Comparison of ENCODE assay signal across 9 mouse cellular contexts in genomic region chr17:34653746-34654285, GRCm38 (mm10). TPM values are rescaled to one million over a fixed set of nuclear protein-coding genes. Genes with fewer than 3 reads are reported as not detected.
DNase-seq lines count a peak whose midpoint lies in the region; ATAC-seq lines count a peak whose summit lies in the region.
"Had no signal": no experiment of that assay in that cellular context is flagged by ENCODE, and none has a peak within 500 bp of the region (broad histone marks: within the 10 kb centered on the region; RNA-seq: fewer than 3 reads in every experiment).

No protein-coding gene starts in this region.

- H3K9me3 ChIP-seq in liver, embryonic 12.5 days (replicated peaks), result no peaks in the 10 kb centered on the region

- no peak overlapping the region for H3K27ac ChIP-seq in liver, embryonic 12.5 days

- H3K27me3 ChIP-seq in liver, embryonic 12.5 days (replicated peaks), result peaks cover 19% of the 10 kb centered on the region
- H3K27me3 ChIP-seq: Patski had no signal

- no peak overlapping the region for H3K9ac ChIP-seq in liver, embryonic 12.5 days

- H3K4me3 ChIP-seq in liver, embryonic 12.5 days, result no peak overlapping the region

- no peak for ATAC-seq in liver, embryonic 12.5 days
- ATAC-seq in erythroblast, adult 5-6 weeks (replicated peaks; ENCODE audit: low FRiP score, poor library complexity, severe bottlenecking), result peak; percentile 47; the same call in 1 of the 2 replicates
- ATAC-seq in megakaryocyte, adult 5-6 weeks (ENCODE audit: poor library complexity, severe bottlenecking), result peak; percentile 46
- no peak for ATAC-seq in monocyte, adult 5-6 weeks (replicated peaks; ENCODE audit: insufficient number of reproducible peaks, low FRiP score, low TSS enrichment, poor library complexity, severe bottlenecking)
- ATAC-seq: Patski had no signal

- H3K36me3 ChIP-seq in liver, embryonic 12.5 days, result peaks cover 62% of the 10 kb centered on the region

- peaks cover 8% of the 10 kb centered on the region; the same call in 1 of the 2 replicates for H3K4me1 ChIP-seq in liver, embryonic 12.5 days

- 55% methylated on average over 9 of the region's 9 CpGs for WGBS in liver, embryonic 12.5 days (ENCODE audit: insufficient replicate concordance)

- peak; percentile 57 for DNase-seq in embryo, embryonic 10 days (ENCODE audit: low spot score)
- no peak for DNase-seq in embryo, embryonic 9.5 days (ENCODE audit: extremely low spot score)
- peak; percentile 57 for DNase-seq in liver
- peak; percentile 83 for DNase-seq in adrenal gland, postnatal 14 days

- H3K4me2 ChIP-seq in liver, embryonic 12.5 days, result no peak overlapping the region

RNA-seq across cellular contexts. Expression of gene Atf6b, which starts 6.9 kb away (rescaled TPM):
- 37.0 and 37.3 TPM in 2 replicates for polyA plus RNA-seq in liver, embryonic 12.5 days (2016; fragmentation: Nextera tagmentation; extraction: Ambion mirVana)
- total RNA-seq in adrenal gland, postnatal 14 days (2021), result 43.5 and 52.1 TPM in 2 replicates
- 4.2 and 6.9 TPM in 2 replicates for total RNA-seq in erythroblast, adult 5-6 weeks (2015; ENCODE audit: low replicate concordance)
- total RNA-seq in erythroblast, adult 5-6 weeks (2017; ENCODE audit: low replicate concordance), result 4.0 and 6.1 TPM in 2 replicates
- 31.9 and 32.4 TPM in 2 replicates for total RNA-seq in megakaryocyte, adult 5-6 weeks (2015)
- 25.4 and 32.2 TPM in 2 replicates for total RNA-seq in megakaryocyte, adult 5-6 weeks (2017)
- 17.4 to 26.0 TPM (median 23.4 TPM) in 3 replicates for total RNA-seq in monocyte, adult 5-6 weeks (2017)

RNA-seq across cellular contexts. Expression of gene Fkbpl, which starts 9.3 kb away (rescaled TPM):
- polyA plus RNA-seq in liver, embryonic 12.5 days (2016; fragmentation: Nextera tagmentation; extraction: Ambion mirVana), result 6.7 and 7.1 TPM in 2 replicates
- total RNA-seq in adrenal gland, postnatal 14 days (2021), result 11.5 and 12.5 TPM in 2 replicates
- not detected in 2 replicates for total RNA-seq in erythroblast, adult 5-6 weeks (2015; ENCODE audit: low replicate concordance)
- 0.42 and 3.9 TPM in 2 replicates for total RNA-seq in erythroblast, adult 5-6 weeks (2017; ENCODE audit: low replicate concordance)
- 4.0 and 4.2 TPM in 2 replicates for total RNA-seq in megakaryocyte, adult 5-6 weeks (2015)
- total RNA-seq in megakaryocyte, adult 5-6 weeks (2017), result 40.5 and 41.6 TPM in 2 replicates
- total RNA-seq in monocyte, adult 5-6 weeks (2017), result 5.6 to 15.1 TPM (median 6.4 TPM) in 3 replicates

RNA-seq across cellular contexts. Expression of gene Tnxb, which starts 16.5 kb away (rescaled TPM):
- 0.04 and 0.05 TPM in 2 replicates for polyA plus RNA-seq in liver, embryonic 12.5 days (2016; fragmentation: Nextera tagmentation; extraction: Ambion mirVana)
- total RNA-seq in adrenal gland, postnatal 14 days (2021), result 39.8 and 41.0 TPM in 2 replicates
- total RNA-seq in erythroblast, adult 5-6 weeks (2015; ENCODE audit: low replicate concordance), result not detected in 2 replicates
- total RNA-seq in erythroblast, adult 5-6 weeks (2017; ENCODE audit: low replicate concordance), result not detected in 2 replicates
- total RNA-seq in megakaryocyte, adult 5-6 weeks (2015), result 0.02 and 0.04 TPM in 2 replicates
- under 0.01 and 0.08 TPM in 2 replicates for total RNA-seq in megakaryocyte, adult 5-6 weeks (2017)
- total RNA-seq in monocyte, adult 5-6 weeks (2017), result not detected in 3 replicates

RNA-seq across cellular contexts. Expression of gene Prrt1, which starts 24.5 kb away (rescaled TPM):
- not detected in 2 replicates for polyA plus RNA-seq in liver, embryonic 12.5 days (2016; fragmentation: Nextera tagmentation; extraction: Ambion mirVana)
- 8.7 and 12.4 TPM in 2 replicates for total RNA-seq in adrenal gland, postnatal 14 days (2021)
- total RNA-seq in erythroblast, adult 5-6 weeks (2015; ENCODE audit: low replicate concordance), result not detected in 2 replicates
- total RNA-seq in erythroblast, adult 5-6 weeks (2017; ENCODE audit: low replicate concordance), result not detected in 2 replicates
- 0.22 and 0.73 TPM in 2 replicates for total RNA-seq in megakaryocyte, adult 5-6 weeks (2015)
- 0.22 TPM in 1 of 2 replicates, not detected in the other for total RNA-seq in megakaryocyte, adult 5-6 weeks (2017)
- total RNA-seq in monocyte, adult 5-6 weeks (2017), result 0.29 to 1.9 TPM (median 0.75 TPM) in 3 replicates

RNA-seq across cellular contexts. Expression of gene Ppt2, which starts 25.5 kb away (rescaled TPM):
- 13.7 and 13.9 TPM in 2 replicates for polyA plus RNA-seq in liver, embryonic 12.5 days (2016; fragmentation: Nextera tagmentation; extraction: Ambion mirVana)
- total RNA-seq in adrenal gland, postnatal 14 days (2021), result 49.7 and 50.0 TPM in 2 replicates
- total RNA-seq in erythroblast, adult 5-6 weeks (2015; ENCODE audit: low replicate concordance), result 13.6 and 21.3 TPM in 2 replicates
- total RNA-seq in erythroblast, adult 5-6 weeks (2017; ENCODE audit: low replicate concordance), result 2.9 and 3.3 TPM in 2 replicates
- 37.0 and 41.4 TPM in 2 replicates for total RNA-seq in megakaryocyte, adult 5-6 weeks (2015)
- total RNA-seq in megakaryocyte, adult 5-6 weeks (2017), result 25.6 and 26.8 TPM in 2 replicates
- 30.4 to 67.0 TPM (median 38.4 TPM) in 3 replicates for total RNA-seq in monocyte, adult 5-6 weeks (2017)

Comparison
In these comparisons a context has a peak if more than half of its experiments do, and no peak if none do; other contexts are left out.
1. ATAC-seq: peak in erythroblast, adult 5-6 weeks (single experiment) and megakaryocyte, adult 5-6 weeks (single experiment); none in liver, embryonic 12.5 days (single experiment) and monocyte, adult 5-6 weeks (single experiment).
2. RNA of gene Tnxb, which starts 16.5 kb away (total RNA-seq): 39.8 to 41.0 TPM in adrenal gland, postnatal 14 days; under 0.01 to 0.08 TPM in megakaryocyte, adult 5-6 weeks, not detected in erythroblast, adult 5-6 weeks and not detected in monocyte, adult 5-6 weeks; every median in the first group is over 10 times any median in the second.